Mouse (Mus musculus): ENCODE results near the gene Srsf6. TPM values are rescaled to one million over a fixed set of nuclear protein-coding genes. Genes with fewer than 3 reads are reported as not detected.
A peak's percentile ranks its signal among the peaks of the same experiment; 100 is the strongest.
"Not testable (repeated sequence)": the region's sequence is repeated elsewhere in the genome, so short reads cannot be mapped to it uniquely, and the experiment has no call there.

Srsf6 gene
- polyA plus RNA-seq (2016; fragmentation: Nextera tagmentation; extraction: Ambion mirVana) = 296 and 308 TPM in 2 replicates

DNA sequence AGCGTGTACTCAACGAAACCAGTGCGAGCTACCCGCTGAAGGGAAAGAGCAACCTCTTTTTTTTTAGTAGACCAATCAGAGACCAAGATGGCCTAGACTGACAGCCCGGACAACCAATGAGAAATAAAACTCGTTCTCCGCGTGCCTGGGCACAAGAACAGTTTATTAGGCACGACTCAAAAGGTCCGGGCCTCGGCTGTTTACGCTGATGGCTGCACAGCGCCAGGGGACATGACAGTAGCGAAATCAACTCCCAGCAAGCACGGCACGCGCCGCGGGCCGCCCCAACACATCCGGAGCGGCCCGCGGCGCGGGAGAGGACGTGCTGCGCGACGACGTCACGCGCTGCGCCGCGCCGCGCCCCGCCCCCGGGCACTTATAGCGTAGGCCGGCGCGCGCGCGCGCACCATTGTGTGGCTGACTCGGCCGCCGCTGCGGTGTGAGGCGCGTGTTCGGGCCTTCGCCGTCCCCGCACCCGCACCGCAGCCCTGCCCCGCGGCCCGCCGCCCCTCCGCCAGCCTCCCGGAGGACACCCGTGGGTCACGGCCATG is at the start of gene Srsf6:
Gene Srsf6 (plus strand): TSS at position 406 of the 551 bp plus-strand sequence.
- peak within 1 kb of the TSS; percentile 100 for H3K4me3 ChIP-seq
- peak; percentile 89 for DNase-seq (ENCODE audit: low spot score)
- under 1% methylated on average over 68 of the region's 68 CpGs for WGBS
- H3K27ac ChIP-seq = peak within 1 kb of the TSS; percentile 100
- peaks cover 36% of the 10 kb centered on the region for H3K36me3 ChIP-seq
- peaks cover 15% of the 10 kb centered on the region for H3K27me3 ChIP-seq (ENCODE audit: low read depth, poor library complexity, severe bottlenecking)
- H3K9me3 ChIP-seq (replicated peaks) = no peaks in the 10 kb centered on the region
- H3K4me1 ChIP-seq = peaks cover 13% of the 10 kb centered on the region; the same call in 1 of the 2 replicates

GRCm38 (mm10) chr2:162884101-162884500 is 47.2 kb upstream of the Srsf6 start:
- Histone ChIP-seq H3K9me3 (replicated peaks) (no peaks in the 10 kb centered on the region), H3K4me1 (no peaks in the 10 kb centered on the region), H3K4me3 (no peak overlapping the region), H3K27me3 (ENCODE audit: low read depth, poor library complexity, severe bottlenecking) (no peaks in the 10 kb centered on the region), H3K27ac (no peak overlapping the region), H3K36me3 (no peaks in the 10 kb centered on the region)
- 65% methylated on average over 2 of the region's 2 CpGs for WGBS
- DNase-seq (ENCODE audit: low spot score) = no peak

DNA sequence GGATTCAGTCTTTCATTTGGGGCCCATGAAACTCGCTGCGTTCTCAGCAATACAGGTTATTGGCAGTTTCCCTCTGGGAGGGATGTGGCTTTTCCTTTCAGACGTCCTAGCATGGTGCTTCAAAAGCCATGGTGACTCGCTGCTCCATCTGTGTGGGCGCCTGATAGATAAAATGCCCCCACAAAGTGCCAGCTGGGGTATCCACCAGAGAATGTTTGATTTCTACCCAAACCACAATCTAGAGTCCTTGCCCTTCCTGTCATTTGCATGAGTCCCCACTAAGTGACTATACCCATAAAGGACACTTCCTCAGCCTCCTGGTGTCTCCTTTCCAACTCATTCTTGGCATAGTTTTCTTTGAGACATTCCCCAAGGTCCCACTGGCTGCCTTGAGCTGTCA is 44.2 kb upstream of the Srsf6 start:
- no peak overlapping the region for H3K4me3 ChIP-seq
- DNase-seq (ENCODE audit: low spot score) = no peak
- WGBS = 80% methylated on average over 5 of the region's 5 CpGs

GRCm38 (mm10) chr2:162888677-162889076 is 42.7 kb upstream of the Srsf6 start:
- 90% methylated on average over 8 of the region's 8 CpGs for WGBS
- no peaks in the 10 kb centered on the region for H3K36me3 ChIP-seq
- no peak overlapping the region for H3K4me3 ChIP-seq
- H3K4me1 ChIP-seq = no peaks in the 10 kb centered on the region
- H3K27ac ChIP-seq = no peak overlapping the region
- no peak for DNase-seq (ENCODE audit: low spot score)
- no peaks in the 10 kb centered on the region for H3K27me3 ChIP-seq (ENCODE audit: low read depth, poor library complexity, severe bottlenecking)
- no peaks in the 10 kb centered on the region for H3K9me3 ChIP-seq (replicated peaks)

More for the DNA sequence above, 44.2 kb upstream of the Srsf6 start:
- H3K27me3 ChIP-seq (ENCODE audit: low read depth, poor library complexity, severe bottlenecking) = no peaks in the 10 kb centered on the region
- H3K9me3 ChIP-seq (replicated peaks) = no peaks in the 10 kb centered on the region
- no peak overlapping the region for H3K27ac ChIP-seq
- H3K36me3 ChIP-seq = no peaks in the 10 kb centered on the region
- H3K4me1 ChIP-seq = no peaks in the 10 kb centered on the region

GRCm38 (mm10) chr2:162889191-162889590 is 42.1 kb upstream of the Srsf6 start:
- WGBS = 74% methylated on average over 7 of the region's 7 CpGs
- no peak overlapping the region for H3K4me3 ChIP-seq
- DNase-seq (ENCODE audit: low spot score) = no peak
- H3K27me3 ChIP-seq (ENCODE audit: low read depth, poor library complexity, severe bottlenecking) = no peaks in the 10 kb centered on the region
- H3K36me3 ChIP-seq = no peaks in the 10 kb centered on the region
- H3K4me1 ChIP-seq = no peaks in the 10 kb centered on the region
- H3K9me3 ChIP-seq (replicated peaks) = no peaks in the 10 kb centered on the region
- no peak overlapping the region for H3K27ac ChIP-seq

- Histone ChIP-seq H3K36me3 (no peaks in the 10 kb centered on the region), H3K4me3 (no peak overlapping the region), H3K27ac (no peak overlapping the region), H3K9me3 (replicated peaks) (no peaks in the 10 kb centered on the region), H3K4me1 (no peaks in the 10 kb centered on the region), H3K27me3 (ENCODE audit: low read depth, poor library complexity, severe bottlenecking) (no peaks in the 10 kb centered on the region)
- no peak for DNase-seq (ENCODE audit: low spot score)
- WGBS = 80% methylated on average over 12 of the region's 12 CpGs
Measured at GRCm38 (mm10) chr2:162889731-162890130, 41.6 kb upstream of the Srsf6 start.

DNA sequence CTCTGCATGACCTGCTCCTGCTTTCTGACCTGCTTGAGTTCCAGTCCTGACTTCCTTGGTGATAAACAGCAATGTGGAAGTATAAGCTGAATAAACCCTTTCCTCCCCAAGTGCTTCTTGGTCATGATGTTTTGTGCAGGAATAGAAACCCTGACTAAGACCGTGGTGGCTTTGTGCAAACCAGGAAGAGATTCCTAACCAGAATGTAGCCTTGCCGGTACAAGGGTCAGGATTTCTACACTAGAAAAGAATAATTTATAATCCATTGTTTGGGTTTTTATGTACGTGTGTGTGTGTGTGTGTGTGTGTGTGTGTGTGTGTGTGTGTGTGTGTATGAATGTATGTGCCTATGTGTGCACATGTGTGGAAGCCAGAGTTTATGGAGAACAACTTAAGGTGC is 38.3 kb upstream of the Srsf6 start:
- not testable (repeated sequence) for H3K27me3 ChIP-seq (ENCODE audit: low read depth, poor library complexity, severe bottlenecking); H3K4me3 ChIP-seq; H3K36me3 ChIP-seq; DNase-seq (ENCODE audit: low spot score); H3K4me1 ChIP-seq; H3K9me3 ChIP-seq (replicated peaks); H3K27ac ChIP-seq
- 87% methylated on average over 3 of the region's 3 CpGs for WGBS

GRCm38 (mm10) chr2:162899256-162899655 is 32.1 kb upstream of the Srsf6 start:
- not testable (repeated sequence) for H3K27me3 ChIP-seq (ENCODE audit: low read depth, poor library complexity, severe bottlenecking); H3K36me3 ChIP-seq; H3K4me1 ChIP-seq; H3K27ac ChIP-seq; H3K4me3 ChIP-seq; H3K9me3 ChIP-seq (replicated peaks); DNase-seq (ENCODE audit: low spot score)
- 92% methylated on average over 20 of the region's 20 CpGs for WGBS

DNA sequence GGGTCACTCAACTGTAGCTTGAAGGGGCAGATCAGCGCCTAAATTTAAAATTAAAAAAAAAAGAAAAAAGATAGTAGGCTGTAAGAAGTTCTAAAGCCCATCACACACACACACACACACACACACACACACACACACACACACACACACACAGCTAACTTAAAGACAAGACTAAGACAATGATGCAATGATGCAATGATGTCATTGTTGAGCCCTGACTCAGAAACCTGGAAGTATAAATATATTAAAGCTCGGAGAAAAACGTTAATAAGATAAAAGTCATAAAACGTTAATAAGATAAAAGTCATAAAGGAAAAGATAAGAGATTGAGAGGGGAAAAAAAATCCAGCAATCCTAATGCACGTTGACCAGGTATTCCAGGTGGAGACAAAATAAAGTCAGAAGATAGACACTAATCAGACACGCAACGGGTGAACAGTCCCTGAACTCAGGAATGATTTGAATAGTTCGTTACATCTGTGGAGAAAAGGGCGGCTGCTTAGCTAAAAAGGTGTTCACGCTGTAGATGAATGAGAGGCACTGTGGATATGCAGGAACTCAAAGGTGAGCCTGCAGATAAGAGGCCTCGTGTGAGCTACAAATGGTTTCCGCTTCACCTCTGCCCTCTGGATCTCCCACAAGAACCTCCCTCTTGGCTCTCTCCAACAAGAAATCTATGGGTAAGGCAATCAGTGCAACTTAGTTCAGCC is 31.3 kb upstream of the Srsf6 start:
- DNase-seq (ENCODE audit: low spot score) = no peak
- H3K27ac ChIP-seq = no peak overlapping the region
- 79% methylated on average over 12 of the region's 12 CpGs for WGBS

DNA sequence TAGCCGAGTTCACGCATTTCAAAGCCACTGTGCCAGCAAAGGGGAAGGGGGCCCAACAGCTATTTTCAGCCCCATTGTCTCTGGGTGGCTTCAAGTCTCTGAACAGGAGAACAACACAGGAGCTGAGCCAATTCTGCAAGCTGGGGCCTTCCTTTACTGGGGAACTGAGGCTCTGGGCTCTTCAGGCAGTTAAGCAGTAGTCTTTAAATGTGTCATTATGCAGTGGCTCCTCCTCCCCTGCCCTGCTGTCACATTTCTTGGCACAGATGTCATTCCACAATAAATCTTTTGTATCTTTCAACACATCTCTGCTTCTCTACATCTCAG is 30.8 kb upstream of the Srsf6 start:
- Histone ChIP-seq H3K27ac (no peak overlapping the region), H3K4me1 (no peaks in the 10 kb centered on the region), H3K9me3 (replicated peaks) (no peaks in the 10 kb centered on the region), H3K4me3 (no peak overlapping the region), H3K36me3 (no peaks in the 10 kb centered on the region), H3K27me3 (ENCODE audit: low read depth, poor library complexity, severe bottlenecking) (no peaks in the 10 kb centered on the region)
- 51% methylated on average over 2 of the region's 2 CpGs for WGBS
- no peak for DNase-seq (ENCODE audit: low spot score)

More for the DNA sequence above, 31.3 kb upstream of the Srsf6 start:
- no peaks in the 10 kb centered on the region for H3K9me3 ChIP-seq (replicated peaks)
- no peaks in the 10 kb centered on the region for H3K27me3 ChIP-seq (ENCODE audit: low read depth, poor library complexity, severe bottlenecking)
- no peaks in the 10 kb centered on the region for H3K36me3 ChIP-seq
- no peak overlapping the region for H3K4me3 ChIP-seq
- no peaks in the 10 kb centered on the region for H3K4me1 ChIP-seq

DNA sequence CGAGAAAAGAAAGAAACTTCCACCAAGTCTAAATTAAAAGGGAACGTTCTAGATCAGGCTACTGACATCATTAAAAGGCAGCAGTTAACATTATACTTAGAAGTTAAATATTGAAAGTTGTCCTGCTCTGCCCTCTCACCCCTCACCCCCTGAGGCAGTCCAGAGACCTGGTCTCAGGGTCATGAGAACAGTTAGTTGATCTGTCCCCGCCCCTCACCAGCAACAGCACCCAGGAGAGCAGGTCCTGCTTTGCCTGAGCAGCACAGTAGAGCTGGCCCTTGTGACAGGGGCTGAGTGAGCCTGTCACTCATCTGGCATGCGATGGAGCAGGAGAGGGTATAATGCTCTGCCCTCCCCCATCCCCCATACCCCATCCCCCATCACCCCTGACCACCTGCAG is 25.4 kb upstream of the Srsf6 start:
- DNase-seq (ENCODE audit: low spot score) = no peak
- H3K36me3 ChIP-seq = no peaks in the 10 kb centered on the region
- no peak overlapping the region for H3K27ac ChIP-seq
- WGBS = 75% methylated on average over 4 of the region's 4 CpGs
- no peak overlapping the region for H3K4me3 ChIP-seq
- no peaks in the 10 kb centered on the region for H3K4me1 ChIP-seq
- no peaks in the 10 kb centered on the region for H3K27me3 ChIP-seq (ENCODE audit: low read depth, poor library complexity, severe bottlenecking)
- H3K9me3 ChIP-seq (replicated peaks) = no peaks in the 10 kb centered on the region

GRCm38 (mm10) chr2:162908052-162908491 is 23.3 kb upstream of the Srsf6 start:
- Histone ChIP-seq H3K27ac (0 out of 2 replicates have a peak overlapping the region, but pooled peaks have one; percentile 27), H3K27me3 (ENCODE audit: low read depth, poor library complexity, severe bottlenecking) (no peaks in the 10 kb centered on the region), H3K4me3 (no peak overlapping the region), H3K4me1 (no peaks in the 10 kb centered on the region), H3K36me3 (no peaks in the 10 kb centered on the region), H3K9me3 (replicated peaks) (no peaks in the 10 kb centered on the region)
- WGBS = 44% methylated on average over 16 of the region's 16 CpGs
- DNase-seq (ENCODE audit: low spot score) = no peak

GRCm38 (mm10) chr2:162914040-162914439 is 17.3 kb upstream of the Srsf6 start:
- Histone ChIP-seq H3K9me3 (replicated peaks) (no peaks in the 10 kb centered on the region), H3K4me1 (no peaks in the 10 kb centered on the region), H3K27me3 (ENCODE audit: low read depth, poor library complexity, severe bottlenecking) (peaks cover 3% of the 10 kb centered on the region; the same call in 1 of the 2 replicates), H3K27ac (no peak overlapping the region), H3K4me3 (no peak overlapping the region), H3K36me3 (no peaks in the 10 kb centered on the region)
- 82% methylated on average over 3 of the region's 3 CpGs for WGBS
- no peak for DNase-seq (ENCODE audit: low spot score)

Data from limb, embryonic 10.5 days (tissue).